Mouse (Mus musculus) urinary bladder, adult 18-20 months (tissue): ENCODE results near the gene Dab1.

Experiments
- DNase-seq, 2 experiments: peaks; one replicate each; pipeline ENCODE4 v3.0.0; 2022; ENCODE audit warnings: low spot score in 2 of 2, mixed read lengths in 2 of 2

Dab1 gene

DNA sequence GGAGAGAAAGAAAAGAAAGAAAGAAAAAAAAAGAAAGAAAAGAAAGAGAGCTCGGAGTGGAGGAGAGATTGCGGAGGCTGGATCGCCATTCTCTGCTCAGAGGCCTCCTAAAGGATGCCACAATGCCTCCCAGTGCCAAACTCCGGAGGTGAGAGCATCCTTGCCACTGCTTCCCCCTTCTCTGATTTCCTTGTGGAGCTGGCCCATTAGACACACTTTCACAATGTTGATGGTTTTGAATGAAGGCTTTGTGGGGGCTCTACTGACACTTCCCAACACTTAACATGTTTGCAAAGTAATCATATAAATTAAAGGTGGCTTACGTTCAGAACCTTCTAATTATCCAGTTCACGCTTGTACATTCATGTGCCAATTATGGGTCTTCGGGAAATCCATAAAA is 749.9 kb downstream of the Dab1 start:
- no peak for DNase-seq

DNA sequence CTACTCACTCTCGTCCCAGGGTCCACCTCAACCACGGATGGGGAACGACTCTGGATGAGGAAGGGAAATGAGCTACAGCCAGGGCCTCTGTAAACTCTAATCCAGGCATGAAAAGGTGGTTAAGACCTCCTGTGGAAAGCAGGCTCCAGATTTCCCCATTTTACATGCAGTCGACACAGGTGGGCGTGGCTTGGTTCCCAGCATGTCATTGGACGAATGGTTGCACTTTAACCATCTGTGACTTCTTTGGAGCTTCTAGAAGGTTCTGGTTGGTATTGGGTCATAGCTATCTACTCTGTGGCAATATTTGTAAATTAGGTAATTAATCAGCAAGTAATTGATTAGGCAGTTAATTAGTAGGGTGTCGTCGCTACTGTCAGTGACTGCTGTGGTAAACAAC is 752.0 kb downstream of the Dab1 start:
- no peak for DNase-seq

GRCm38 (mm10) chr4:104374191-104374590 is 755.0 kb downstream of the Dab1 start:
- no peak for DNase-seq

DNA sequence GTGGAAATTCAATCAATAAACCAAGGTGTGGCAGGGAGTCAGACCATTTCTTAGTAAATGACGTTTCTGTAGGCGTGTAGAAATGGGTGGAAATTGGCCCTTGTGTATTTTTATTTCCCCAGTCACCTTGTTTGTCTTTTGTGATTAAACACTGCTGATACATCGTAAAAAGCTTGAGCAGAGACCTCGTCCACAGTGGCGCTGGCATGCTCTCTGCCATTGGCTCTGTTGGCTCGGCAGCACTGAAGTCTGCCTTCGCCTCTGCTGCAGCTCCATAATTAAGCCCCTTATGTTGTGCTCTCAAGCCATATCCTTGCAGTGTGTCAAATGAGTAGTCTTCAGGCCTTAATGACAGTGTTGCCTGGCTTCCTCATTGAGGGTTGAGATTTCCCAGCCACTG is 765.5 kb downstream of the Dab1 start:
- no peak for DNase-seq

GRCm38 (mm10) chr4:104385272-104385671 is 766.1 kb downstream of the Dab1 start:
- no peak for DNase-seq

GRCm38 (mm10) chr4:104395515-104395914 is 776.4 kb downstream of the Dab1 start:
- DNase-seq, result no peak

DNA sequence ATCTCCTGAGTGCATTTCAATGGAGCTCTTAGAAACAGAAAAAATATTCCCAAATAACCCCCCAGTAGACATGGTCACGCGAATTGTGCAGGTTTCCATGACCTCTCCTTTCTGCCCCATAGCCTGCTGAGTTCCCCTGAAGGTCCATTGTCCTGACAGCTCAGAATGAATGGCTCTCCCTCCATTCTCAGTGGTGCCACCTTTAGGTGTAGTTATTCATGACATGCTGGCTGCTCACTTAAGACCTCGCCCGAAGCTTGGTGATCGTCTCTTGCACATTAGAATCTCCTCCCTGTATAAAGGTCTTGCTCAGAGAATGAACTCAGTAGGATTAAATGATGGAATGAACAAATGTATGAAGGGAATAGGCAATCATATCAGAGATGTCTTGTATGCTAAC is 776.9 kb downstream of the Dab1 start:
- no peak for DNase-seq

DNA sequence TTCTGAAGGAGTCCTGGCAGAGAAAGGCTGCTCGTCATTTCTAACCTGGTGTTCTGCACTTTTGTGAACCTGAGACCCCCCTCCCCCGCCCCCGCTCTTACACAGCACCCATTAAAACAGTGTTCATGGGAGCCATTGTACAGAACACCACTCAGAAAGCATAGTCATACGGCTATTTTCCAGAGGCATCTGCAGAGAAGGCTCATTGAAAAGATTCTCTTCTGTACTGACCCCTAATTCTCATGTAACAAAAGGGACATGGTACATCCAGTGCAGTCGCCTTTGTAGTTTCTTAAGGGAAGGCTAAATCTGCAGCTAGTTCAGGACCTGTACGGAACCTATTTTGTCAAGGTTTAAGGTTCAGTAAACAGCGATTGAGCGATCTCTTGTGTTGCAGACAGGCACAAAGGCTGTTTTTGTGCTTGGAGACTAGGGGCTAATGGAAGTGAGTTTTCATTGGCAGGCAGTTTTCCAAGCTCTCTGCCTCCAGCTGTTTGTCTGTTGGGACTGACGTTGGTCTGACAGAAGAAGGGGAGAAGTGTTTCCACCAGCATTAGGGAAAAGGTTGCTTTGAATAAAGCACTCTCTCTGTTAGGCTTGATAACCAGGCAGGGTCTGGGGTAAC is 780.1 kb downstream of the Dab1 start:
- DNase-seq, result no peak

DNA sequence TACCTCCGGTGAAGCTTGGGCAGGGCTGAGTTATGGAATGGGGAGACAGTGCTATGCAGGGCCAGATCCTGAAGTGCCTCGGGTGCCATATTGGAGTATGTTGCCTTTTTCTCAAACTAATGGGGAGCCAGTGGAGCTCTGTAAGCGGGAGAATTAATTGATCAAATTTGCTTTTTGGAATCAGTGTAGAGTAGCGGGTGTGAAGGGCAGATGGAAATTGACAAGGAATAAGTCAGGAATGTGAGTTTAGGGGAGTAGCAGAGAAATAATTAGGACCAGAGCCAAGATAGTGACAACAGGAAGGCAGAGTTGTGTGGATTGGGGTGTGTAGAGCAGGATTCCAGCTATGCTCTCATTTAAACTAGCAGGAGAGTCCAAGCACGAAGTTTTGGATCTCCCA is 784.9 kb downstream of the Dab1 start:
- DNase-seq, result no peak

GRCm38 (mm10) chr4:104410922-104411321 is 791.8 kb downstream of the Dab1 start:
- DNase-seq, result no peak

DNA sequence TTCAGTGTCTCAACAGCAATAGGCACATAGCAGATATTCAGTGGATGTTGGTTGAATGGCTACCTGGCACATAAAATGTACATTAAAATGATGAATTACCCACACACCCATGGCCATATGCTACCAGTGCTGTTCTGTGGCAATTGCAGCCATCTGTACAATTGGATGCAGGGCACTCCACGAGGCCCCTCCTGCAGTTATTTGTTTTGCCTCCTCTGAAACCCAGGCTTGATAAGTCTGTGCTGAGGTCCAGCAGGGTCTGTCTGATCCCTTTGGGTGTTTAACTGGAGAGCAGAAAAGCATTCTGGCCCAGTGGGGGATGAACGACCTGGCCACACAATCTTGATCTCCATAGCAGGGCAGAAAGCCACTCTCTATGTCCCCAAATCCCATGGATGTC is 796.3 kb downstream of the Dab1 start:
- DNase-seq, result no peak

GRCm38 (mm10) chr4:104418354-104418753 is 799.2 kb downstream of the Dab1 start:
- no peak for DNase-seq

DNA sequence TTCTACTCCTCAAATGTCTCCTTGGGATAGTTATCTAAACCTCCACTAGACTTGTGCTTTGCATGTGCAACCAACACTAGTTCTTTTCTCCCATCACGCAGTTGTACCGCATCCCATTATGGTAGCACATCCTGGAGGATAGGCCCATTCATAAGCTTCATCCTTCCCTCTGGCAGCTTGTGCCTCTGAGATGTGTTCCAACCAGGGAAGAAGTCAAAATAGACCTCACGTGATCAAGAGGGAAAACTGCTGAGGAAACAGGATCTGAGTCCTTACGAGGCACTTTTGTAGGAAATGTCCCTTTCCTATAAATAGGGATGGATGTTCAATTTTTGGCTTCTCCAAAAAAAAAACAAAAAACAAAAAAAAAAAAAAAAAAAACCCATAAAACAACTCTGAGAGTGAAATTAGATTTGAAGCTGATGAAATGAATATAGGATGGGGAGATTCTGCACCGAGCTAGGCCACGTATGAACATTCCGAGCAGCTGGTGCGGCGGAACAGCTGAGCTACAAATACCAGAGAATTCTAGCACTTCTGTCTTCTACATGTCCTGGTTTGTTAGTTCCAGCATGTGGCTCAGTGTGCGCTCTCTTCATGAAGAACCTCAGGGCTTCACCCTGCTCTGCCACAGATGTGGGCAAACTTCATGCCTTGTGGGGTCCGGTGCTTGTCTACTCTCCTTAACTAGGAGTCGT is 802.0 kb downstream of the Dab1 start:
- no peak for DNase-seq

GRCm38 (mm10) chr4:104429127-104429526 is 810.0 kb downstream of the Dab1 start:
- DNase-seq, result no peak

GRCm38 (mm10) chr4:104431231-104431855 is 812.2 kb downstream of the Dab1 start:
- DNase-seq, result no peak

DNA sequence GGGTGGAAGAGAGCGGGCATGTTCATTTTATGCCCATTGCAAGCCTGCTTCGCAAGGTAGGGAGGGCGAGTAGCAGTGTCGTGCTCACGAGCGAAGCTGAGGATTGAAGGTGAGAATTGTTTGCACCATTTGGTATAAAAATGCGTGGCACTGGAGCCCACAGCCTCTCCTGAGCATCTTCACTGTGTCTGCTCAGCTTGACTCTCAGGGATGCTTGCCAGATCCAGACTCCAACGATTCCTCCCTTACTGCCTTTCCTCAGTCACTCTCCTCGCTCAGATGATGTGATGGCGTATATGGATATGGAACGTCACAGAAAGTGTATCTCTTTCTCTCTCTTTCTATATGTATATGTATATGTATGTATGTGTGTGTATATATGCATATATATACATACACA is 813.0 kb downstream of the Dab1 start:
- no peak for DNase-seq

GRCm38 (mm10) chr4:104435736-104436135 is 816.6 kb downstream of the Dab1 start:
- DNase-seq, result no peak

DNA sequence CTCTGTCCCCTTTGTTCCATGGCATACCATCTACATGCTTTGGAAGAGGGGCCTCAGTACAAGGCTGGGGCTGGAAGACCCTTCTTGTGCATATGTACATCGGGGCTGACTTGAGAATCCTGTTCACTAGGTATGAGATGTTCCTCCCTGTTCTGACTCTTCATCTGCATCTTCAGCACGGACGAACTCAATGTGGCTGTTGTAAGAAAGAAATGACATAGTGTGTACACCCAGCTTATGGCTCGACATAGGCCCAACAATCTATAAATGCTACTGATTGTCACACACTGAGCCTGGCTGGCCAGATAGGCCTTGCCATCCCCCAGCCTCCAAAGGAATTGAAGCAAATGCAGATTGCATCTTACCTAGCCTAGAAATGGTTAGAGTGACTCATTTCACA is 817.3 kb downstream of the Dab1 start:
- no peak for DNase-seq

GRCm38 (mm10) chr4:104438730-104439129 is 819.6 kb downstream of the Dab1 start:
- DNase-seq, result no peak

DNA sequence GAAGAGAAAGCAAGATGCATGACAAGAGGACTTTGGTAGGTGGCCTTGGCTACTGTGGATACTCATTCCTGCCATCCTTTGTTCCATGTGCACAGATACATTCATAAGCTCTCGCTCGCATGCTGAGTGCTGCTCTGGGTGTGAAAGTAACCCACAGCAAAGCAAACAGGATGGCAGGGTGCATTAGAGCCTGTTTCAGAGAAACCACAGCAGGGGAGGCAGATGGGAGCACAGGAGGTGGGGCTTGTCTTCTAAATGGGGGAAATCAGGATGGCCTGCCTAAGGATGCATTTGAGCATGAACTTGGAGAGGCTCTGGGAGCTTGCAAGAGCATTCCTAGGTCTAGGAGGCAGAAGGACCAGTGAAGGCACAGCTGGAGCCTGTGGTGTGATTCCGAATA is 820.5 kb downstream of the Dab1 start:
- no peak for DNase-seq

DNA sequence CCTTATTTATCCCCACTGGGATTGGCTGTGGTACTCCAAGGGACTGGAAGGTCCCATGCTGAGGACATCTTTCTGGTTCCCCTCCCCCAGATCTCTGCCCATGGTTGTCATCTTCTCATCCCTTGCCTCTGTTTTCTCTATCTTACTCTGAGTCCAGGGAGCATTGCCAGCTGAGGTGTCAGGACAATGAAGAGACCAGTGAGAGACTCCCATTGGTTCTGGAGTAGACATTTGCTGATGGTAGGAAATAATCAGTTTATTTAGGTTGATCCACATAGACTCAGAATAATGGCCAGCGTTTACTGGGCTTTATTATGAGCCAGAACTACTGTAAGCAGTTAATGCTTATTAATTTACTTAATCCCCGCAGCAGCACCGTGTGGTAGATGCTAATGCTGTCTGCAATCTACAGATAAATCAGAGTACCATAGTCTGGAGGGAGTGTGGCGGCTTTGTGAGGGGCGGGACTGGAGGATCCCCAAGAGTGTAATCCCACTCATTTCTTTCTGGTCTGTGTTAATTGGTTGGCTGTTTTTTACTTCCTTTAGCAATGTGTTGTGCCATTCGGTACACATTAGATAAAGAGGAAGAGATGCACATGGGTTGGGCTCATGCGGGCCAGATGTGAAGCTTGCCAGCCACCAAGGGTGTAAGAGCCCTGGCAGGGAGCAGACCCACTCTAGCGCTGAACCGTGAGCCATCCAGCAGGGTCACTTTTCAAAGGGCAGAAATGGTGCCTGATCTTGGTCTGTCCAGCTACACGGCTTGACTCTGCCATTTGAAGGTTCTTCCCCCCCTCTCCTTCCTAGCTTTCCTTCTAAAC is 824.0 kb downstream of the Dab1 start:
- no peak for DNase-seq

- DNase-seq, result no peak
Measured at GRCm38 (mm10) chr4:104443775-104444174, 824.6 kb downstream of the Dab1 start.
